Comparison of ENCODE assay signal across 8 mouse cellular contexts in the genomic region with DNA sequence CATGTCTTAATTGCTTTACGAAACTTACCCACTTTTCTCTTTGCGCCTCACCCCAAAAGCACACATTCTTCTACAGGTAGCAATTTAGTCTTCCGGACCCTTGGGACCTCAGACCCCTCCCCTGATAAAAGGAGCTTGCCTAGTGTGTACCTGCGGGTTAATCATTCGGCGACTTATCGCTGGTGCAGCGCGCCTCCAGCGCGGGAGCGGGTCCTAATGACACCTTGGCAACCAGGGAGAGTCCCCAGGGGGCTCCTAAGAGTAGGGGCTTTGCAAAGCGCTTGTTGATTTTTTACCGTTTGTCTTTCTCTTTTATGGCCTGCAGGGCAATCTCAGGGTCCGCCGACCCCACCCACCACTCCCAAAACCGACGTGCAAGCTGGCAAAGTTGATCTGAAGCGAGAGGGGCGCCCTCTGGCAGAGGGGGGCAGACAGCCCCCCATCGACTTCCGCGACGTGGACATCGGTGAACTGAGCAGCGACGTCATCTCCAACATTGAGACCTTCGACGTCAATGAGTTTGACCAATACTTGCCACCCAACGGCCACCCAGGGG. TPM values are rescaled to one million over a fixed set of nuclear protein-coding genes. Genes with fewer than 3 reads are reported as not detected.
A peak's percentile ranks its signal among the peaks of the same experiment; 100 is the strongest.
DNase-seq lines count a peak whose midpoint lies in the region; ATAC-seq and TF ChIP-seq lines count a peak whose summit lies in the region.

No protein-coding gene starts in this region.

- peak overlapping the region; percentile 52 for H3K4me3 ChIP-seq in layer of hippocampus, adult 2 months
- peak overlapping the region; percentile 79 for H3K4me3 ChIP-seq in embryonic facial prominence, embryonic 11.5 days (ENCODE audit: low read depth, low read length)
- peak overlapping the region; percentile 57 for H3K4me3 ChIP-seq in intestine, embryonic 14.5 days (ENCODE audit: low read depth, low read length)
- H3K4me3 ChIP-seq in neural tube, embryonic 13.5 days: peak overlapping the region; percentile 74

- H3K36me3 ChIP-seq in embryonic facial prominence, embryonic 11.5 days (replicated peaks; ENCODE audit: control insufficient read depth, insufficient read depth, low read depth, low read length): no peaks in the 10 kb centered on the region
- H3K36me3 ChIP-seq in intestine, embryonic 14.5 days (ENCODE audit: control insufficient read depth, insufficient read depth, low read length): no peaks in the 10 kb centered on the region
- no peaks in the 10 kb centered on the region for H3K36me3 ChIP-seq in neural tube, embryonic 13.5 days

- TF ChIP-seq CTCF in layer of hippocampus, adult 2 months (conservative IDR thresholded peaks at IDR 0.05): no peak

- H3K9me3 ChIP-seq in embryonic facial prominence, embryonic 11.5 days (replicated peaks; ENCODE audit: control insufficient read depth, low read length): no peaks in the 10 kb centered on the region
- H3K9me3 ChIP-seq in intestine, embryonic 14.5 days (ENCODE audit: control insufficient read depth, low read length): no peaks in the 10 kb centered on the region
- no peaks in the 10 kb centered on the region for H3K9me3 ChIP-seq in neural tube, embryonic 13.5 days

- H3K9ac ChIP-seq in embryonic facial prominence, embryonic 11.5 days (replicated peaks; ENCODE audit: low read length): peak overlapping the region; percentile 85
- H3K9ac ChIP-seq in intestine, embryonic 14.5 days (ENCODE audit: low read length): peak overlapping the region; percentile 37; the same call in 1 of the 2 replicates
- peak overlapping the region; percentile 87 for H3K9ac ChIP-seq in neural tube, embryonic 13.5 days

- peaks cover 11% of the 10 kb centered on the region for H3K4me1 ChIP-seq in embryonic facial prominence, embryonic 11.5 days (ENCODE audit: control insufficient read depth, insufficient read depth, low read length)
- H3K4me1 ChIP-seq in intestine, embryonic 14.5 days (replicated peaks; ENCODE audit: control insufficient read depth, insufficient read depth, low read length): peaks cover 10% of the 10 kb centered on the region
- peaks cover 67% of the 10 kb centered on the region for H3K4me1 ChIP-seq in neural tube, embryonic 13.5 days (replicated peaks)

- no peak for ATAC-seq in embryonic facial prominence, embryonic 11.5 days (replicated peaks; ENCODE audit: insufficient number of reproducible peaks, low FRiP score, low TSS enrichment, low read depth)
- ATAC-seq in intestine, embryonic 14.5 days (replicated peaks; ENCODE audit: low FRiP score, low TSS enrichment, low read depth): peak; percentile 75
- no peak; the same call in 1 of the 2 replicates for ATAC-seq in neural tube, embryonic 13.5 days (ENCODE audit: low read depth)

- no peak for DNase-seq in layer of hippocampus, adult 2 months (ENCODE audit: low spot score in 2 of 2)
- no peak for DNase-seq in layer of hippocampus, adult 9-11 months
- DNase-seq in embryonic facial prominence, embryonic 11.5 days (ENCODE audit: low spot score): peak; percentile 49
- peak; percentile 79 for DNase-seq in intestine, embryonic 14.5 days (ENCODE audit: low spot score)
- DNase-seq in urinary bladder, adult 2 months (ENCODE audit: low spot score): no peak
- DNase-seq in right cerebral cortex, adult 18-20 months: no peak
- DNase-seq in T-cell, adult 2 months (ENCODE audit: low spot score): no peak

- peak overlapping the region; percentile 67 for H3K27ac ChIP-seq in layer of hippocampus, adult 2 months
- H3K27ac ChIP-seq in embryonic facial prominence, embryonic 11.5 days (replicated peaks; ENCODE audit: low read depth, low read length): 0 out of 2 replicates have a peak overlapping the region, but pooled peaks have one; percentile 16
- H3K27ac ChIP-seq in intestine, embryonic 14.5 days (ENCODE audit: low read depth): no peak overlapping the region
- H3K27ac ChIP-seq in neural tube, embryonic 13.5 days (replicated peaks): peak overlapping the region; percentile 90

- WGBS in embryonic facial prominence, embryonic 11.5 days: 4% methylated on average over 30 of the region's 30 CpGs
- WGBS in intestine, embryonic 14.5 days: 2% methylated on average over 30 of the region's 30 CpGs
- WGBS in neural tube, embryonic 13.5 days: 2% methylated on average over 30 of the region's 30 CpGs

- no peaks in the 10 kb centered on the region; the same call in 1 of the 2 replicates for H3K27me3 ChIP-seq in embryonic facial prominence, embryonic 11.5 days (ENCODE audit: control insufficient read depth, insufficient read depth, low read length)
- H3K27me3 ChIP-seq in intestine, embryonic 14.5 days (replicated peaks; ENCODE audit: control insufficient read depth, insufficient read depth, low read length): peaks cover 48% of the 10 kb centered on the region
- peaks cover 12% of the 10 kb centered on the region for H3K27me3 ChIP-seq in neural tube, embryonic 13.5 days

- H3K4me2 ChIP-seq in embryonic facial prominence, embryonic 11.5 days (ENCODE audit: low read depth, low read length): peak overlapping the region; percentile 96
- peak overlapping the region; percentile 78 for H3K4me2 ChIP-seq in intestine, embryonic 14.5 days (ENCODE audit: low read length)
- H3K4me2 ChIP-seq in neural tube, embryonic 13.5 days: peak overlapping the region; percentile 92

RNA-seq across cellular contexts. Expression of a gene that starts 2.4 kb away (rescaled TPM):
- 10 to 100 TPM; 27.7 to 31.5 TPM for total RNA-seq in layer of hippocampus, adult 2 months (2021)
- polyA plus RNA-seq in embryonic facial prominence, embryonic 11.5 days (2014; fragmentation: Nextera tagmentation; extraction: Ambion mirVana): 91.9 and 93.0 TPM in 2 replicates
- polyA plus RNA-seq in intestine, embryonic 14.5 days (2014; fragmentation: Nextera tagmentation; extraction: Ambion mirVana): 38.9 and 44.9 TPM in 2 replicates
- 49.0 and 72.8 TPM in 2 replicates for polyA plus RNA-seq in neural tube, embryonic 13.5 days (2015; fragmentation: Nextera tagmentation; extraction: Ambion mirVana)
- 0.96 and 1.1 TPM in 2 replicates for polyA plus RNA-seq in urinary bladder, adult 2 months (2012; rRNA removed)

Comparison
In these comparisons a context has a peak if more than half of its experiments do, and no peak if none do; other contexts are left out.
1. DNase-seq: peak in embryonic facial prominence, embryonic 11.5 days (single experiment) and intestine, embryonic 14.5 days (single experiment); none in layer of hippocampus, adult 2 months (0 of 2), layer of hippocampus, adult 9-11 months (single experiment), urinary bladder, adult 2 months (single experiment), right cerebral cortex, adult 18-20 months (single experiment) and T-cell, adult 2 months (single experiment).
2. H3K9ac ChIP-seq: peak in every context shown above with its lines; median percentile 87 in neural tube, embryonic 13.5 days; 85 in embryonic facial prominence, embryonic 11.5 days; 37 in intestine, embryonic 14.5 days.
3. RNA of a gene that starts 2.4 kb away (polyA plus RNA-seq): 91.9 to 93.0 TPM in embryonic facial prominence, embryonic 11.5 days, 49.0 to 72.8 TPM in neural tube, embryonic 13.5 days and 38.9 to 44.9 TPM in intestine, embryonic 14.5 days; 0.96 to 1.1 TPM in urinary bladder, adult 2 months; every median in the first group is over 10 times any median in the second.
4. Peak in every context shown above with its lines, with median percentiles within 50 percentile points of each other: H3K4me3 ChIP-seq and H3K4me2 ChIP-seq.